Mouse (Mus musculus): ENCODE data around the gene Csmd2.

GRCm38 (mm10) chr4:128402706-128403105 is 415.0 kb downstream of the Csmd2 start:
- TF ChIP-seq CTCF (IDR thresholded peaks at IDR 0.05; ENCODE audit: low read depth, low read length) = no peak
- TF ChIP-seq POLR2AphosphoS5 (IDR thresholded peaks at IDR 0.05; ENCODE audit: insufficient replicate concordance, low read depth, low read length) = no peak
